Mouse (Mus musculus): ENCODE data around the gene Lyrm4.
"Not testable (repeated sequence)": the region's sequence is repeated elsewhere in the genome, so short reads cannot be mapped to it uniquely, and the experiment has no call there.

Gene Lyrm4

GRCm38 (mm10) chr13:35991185-35991584 lies 126.1 kb downstream of the Lyrm4 start:
- DNase-seq, result not testable (repeated sequence)

- DNase-seq, result no peak
These were observed 128.0 kb downstream of the Lyrm4 start for GRCm38 (mm10) chr13:35989329-35989728.

GRCm38 (mm10) chr13:35982985-35983384 lies 134.3 kb downstream of the Lyrm4 start:
- DNase-seq, result no peak

- no peak for DNase-seq
These were observed 136.9 kb downstream of the Lyrm4 start for GRCm38 (mm10) chr13:35980471-35980870.

GRCm38 (mm10) chr13:35976912-35977311 lies 140.4 kb downstream of the Lyrm4 start:
- no peak for DNase-seq

- no peak for DNase-seq
These were observed 147.5 kb downstream of the Lyrm4 start for GRCm38 (mm10) chr13:35969829-35970228.

GRCm38 (mm10) chr13:35969431-35969721 lies 147.9 kb downstream of the Lyrm4 start:
- DNase-seq, result no peak

GRCm38 (mm10) chr13:35968719-35969430 lies 148.5 kb downstream of the Lyrm4 start:
- DNase-seq, result no peak

- no peak for DNase-seq
These were observed 149.1 kb downstream of the Lyrm4 start for GRCm38 (mm10) chr13:35968131-35968718.

GRCm38 (mm10) chr13:35967690-35968089 lies 149.6 kb downstream of the Lyrm4 start:
- DNase-seq, result no peak

GRCm38 (mm10) chr13:35963583-35963982 lies 153.7 kb downstream of the Lyrm4 start:
- no peak for DNase-seq

- DNase-seq, result no peak
These were observed 157.8 kb downstream of the Lyrm4 start for GRCm38 (mm10) chr13:35959391-35960067.

GRCm38 (mm10) chr13:35958539-35958938 lies 158.8 kb downstream of the Lyrm4 start, which contains the start of gene Ppp1r3g:
Gene Ppp1r3g (plus strand): TSS chr13:35958839.
- DNase-seq, result no peak

- no peak for DNase-seq
These were observed 167.4 kb downstream of the Lyrm4 start for GRCm38 (mm10) chr13:35949814-35950455.

- DNase-seq, result peak; percentile 18 to 72
These were observed 169.8 kb downstream of the Lyrm4 start for GRCm38 (mm10) chr13:35947354-35948000.

- no peak for DNase-seq
These were observed 170.5 kb downstream of the Lyrm4 start for GRCm38 (mm10) chr13:35946659-35947353.

- no peak for DNase-seq
These were observed 176.4 kb downstream of the Lyrm4 start for GRCm38 (mm10) chr13:35940934-35941333.

GRCm38 (mm10) chr13:35939871-35940665 lies 177.3 kb downstream of the Lyrm4 start:
- no peak for DNase-seq

- DNase-seq, result no peak
These were observed 179.3 kb downstream of the Lyrm4 start for GRCm38 (mm10) chr13:35937991-35938390.

All from spleen, adult 18-20 months (tissue).